Mouse (Mus musculus) erythroblast, embryonic 14.5 days (primary cell): Measurements from ENCODE around the gene Ntrk2.

ENCODE experiments used
- GATA1 ChIP-seq: IDR thresholded peaks from 2 replicates; pipeline ENCODE4 v1.6.1; 2012; ENCODE audit warnings: low read length, inconsistent platforms, mixed read lengths
- TAL1 ChIP-seq: IDR thresholded peaks from 3 replicates; pipeline ENCODE4 v1.6.1; 2012; ENCODE audit warnings: low read length, inconsistent platforms, mixed read lengths

- TF ChIP-seq TAL1 (no peak), GATA1 (no peak)
Measured at GRCm38 (mm10) chr13:58938464-58938863, 132.1 kb downstream of the Ntrk2 start.
